Mouse (Mus musculus): ENCODE measurements around the gene Bach2.
A peak's percentile ranks its signal among the peaks of the same experiment; 100 is the strongest.

Gene Bach2

GRCm38 (mm10) chr4:32359634-32360033 is 121.0 kb downstream of the Bach2 start:
- DNase-seq, result no peak

GRCm38 (mm10) chr4:32360496-32360895 is 121.9 kb downstream of the Bach2 start:
- DNase-seq, result no peak

GRCm38 (mm10) chr4:32363488-32363984 is 124.9 kb downstream of the Bach2 start:
- peak; percentile 40 to 51 for DNase-seq

GRCm38 (mm10) chr4:32365144-32365907 is 126.7 kb downstream of the Bach2 start:
- no peak for DNase-seq

- no peak for DNase-seq
Measured at GRCm38 (mm10) chr4:32366176-32366575, 127.6 kb downstream of the Bach2 start.

GRCm38 (mm10) chr4:32368345-32368744 is 129.7 kb downstream of the Bach2 start:
- no peak for DNase-seq

GRCm38 (mm10) chr4:32373085-32373484 is 134.5 kb downstream of the Bach2 start:
- no peak for DNase-seq

GRCm38 (mm10) chr4:32373527-32373926 is 134.9 kb downstream of the Bach2 start:
- DNase-seq, result no peak

GRCm38 (mm10) chr4:32374751-32375582 is 136.4 kb downstream of the Bach2 start:
- DNase-seq, result no peak

GRCm38 (mm10) chr4:32375721-32376526 is 137.3 kb downstream of the Bach2 start:
- DNase-seq, result no peak

GRCm38 (mm10) chr4:32376527-32376948 is 137.9 kb downstream of the Bach2 start:
- no peak for DNase-seq

- no peak for DNase-seq
Measured at GRCm38 (mm10) chr4:32379140-32379539, 140.5 kb downstream of the Bach2 start.

GRCm38 (mm10) chr4:32381666-32382381 is 143.2 kb downstream of the Bach2 start:
- DNase-seq, result no peak

GRCm38 (mm10) chr4:32385121-32385520 is 146.5 kb downstream of the Bach2 start:
- DNase-seq, result no peak

GRCm38 (mm10) chr4:32385623-32386022 is 147.0 kb downstream of the Bach2 start:
- no peak for DNase-seq

GRCm38 (mm10) chr4:32386346-32386745 is 147.7 kb downstream of the Bach2 start:
- no peak for DNase-seq

GRCm38 (mm10) chr4:32386931-32387330 is 148.3 kb downstream of the Bach2 start:
- no peak for DNase-seq

GRCm38 (mm10) chr4:32387479-32388240 is 149.1 kb downstream of the Bach2 start:
- peak; percentile 70 for DNase-seq

- no peak for DNase-seq
Measured at GRCm38 (mm10) chr4:32388564-32388963, 150.0 kb downstream of the Bach2 start.

- DNase-seq, result no peak
Measured at GRCm38 (mm10) chr4:32389107-32389800, 150.7 kb downstream of the Bach2 start.

- DNase-seq, result no peak
Measured at GRCm38 (mm10) chr4:32391260-32391659, 152.7 kb downstream of the Bach2 start.

Data from spleen, adult 18-20 months (tissue).